Mouse (Mus musculus) E14TG2a.4 (cell line): ENCODE results near the gene Rhou.

ENCODE experiments used
- CTCF ChIP-seq: conservative IDR thresholded peaks from 2 replicates; pipeline ENCODE4 v1.5.1; 2014; ENCODE audit warnings: low read length
- POU5F1 ChIP-seq: IDR thresholded peaks from 2 replicates; pipeline ENCODE4 v1.6.1; 2014; ENCODE audit warnings: low read length, borderline replicate concordance

- no peak for TF ChIP-seq CTCF
- no peak for TF ChIP-seq POU5F1
Measured at GRCm38 (mm10) chr8:123634395-123635131, 19.2 kb upstream of the Rhou start.
